Mouse (Mus musculus) erythroid progenitor cell, adult 5-6 weeks (primary cell): ENCODE measurements at regions not wholly inside any gene's neighbourhood (a gene's known extent, or its start where the extent isn't known, plus 50 kb on each side); places are given as distances from the start of the nearest gene placed in this dataset.

Experiments
- ATAC-seq: replicated peaks from 2 replicates; pipeline ENCODE4 v1.8.0; 2016; ENCODE audit warnings: moderate number of reproducible peaks, mild to moderate bottlenecking, moderate TSS enrichment, inconsistent platforms; ENCODE audit not compliant: poor library complexity, low FRiP score, severe bottlenecking

DNA sequence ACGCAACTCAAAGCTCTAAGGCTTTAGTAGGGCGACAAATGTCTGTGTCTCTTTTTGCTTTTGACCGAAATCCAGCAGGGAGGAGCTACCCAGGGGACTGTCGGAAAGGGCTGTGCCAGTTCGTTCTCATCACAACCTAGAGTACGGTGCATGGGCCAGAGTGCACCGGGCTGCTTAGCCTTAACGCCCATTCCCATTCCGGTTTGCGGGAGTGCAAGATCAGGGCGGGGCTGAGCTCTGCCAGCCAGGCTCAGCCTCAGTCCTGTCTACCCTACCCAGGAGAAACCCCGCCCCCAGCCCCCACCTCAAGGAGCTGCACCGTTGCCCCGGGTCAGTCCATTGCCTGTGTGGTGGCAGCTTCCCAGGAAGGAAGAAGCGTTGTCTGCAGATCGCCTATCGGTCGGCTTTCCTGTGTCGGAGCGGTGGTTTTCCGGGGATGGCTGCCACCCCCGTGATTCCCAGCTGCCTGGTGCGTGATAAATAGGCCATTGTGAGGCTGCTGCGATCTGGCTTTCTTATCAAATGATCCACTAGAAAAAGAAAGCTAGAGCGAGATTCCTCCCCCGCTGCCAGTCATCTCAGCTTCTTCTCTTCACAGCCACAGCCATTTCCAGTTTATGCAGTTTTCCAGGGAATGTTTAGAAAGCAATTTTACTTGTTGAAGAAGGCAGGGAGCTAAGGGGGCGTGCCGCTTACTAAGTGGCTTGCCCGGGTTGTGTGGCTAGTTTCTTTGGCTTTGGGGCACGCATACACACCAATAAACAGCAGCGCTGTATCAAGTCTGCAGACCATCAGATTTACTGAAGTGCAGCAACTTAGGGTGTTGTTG, 187.4 kb upstream of the Ankrd55 start:
- peak; percentile 60 for ATAC-seq

DNA sequence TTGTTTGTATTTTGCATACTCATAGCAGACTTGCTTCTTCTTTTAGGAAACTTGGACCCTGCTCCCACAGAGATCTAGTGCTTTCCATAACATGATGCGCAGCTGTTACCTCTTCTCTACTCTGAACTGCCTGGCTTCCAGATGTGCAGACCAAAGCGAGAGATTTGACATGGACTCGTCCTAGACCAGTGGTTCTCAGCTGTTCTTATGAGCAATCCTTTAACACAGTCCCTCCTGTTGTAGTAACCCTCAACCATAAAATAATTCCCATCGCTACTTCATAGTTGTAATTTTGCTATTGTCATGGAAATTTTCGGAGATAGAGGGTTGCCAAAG, 186.9 kb upstream of the Ankrd55 start:
- ATAC-seq, result no peak

DNA sequence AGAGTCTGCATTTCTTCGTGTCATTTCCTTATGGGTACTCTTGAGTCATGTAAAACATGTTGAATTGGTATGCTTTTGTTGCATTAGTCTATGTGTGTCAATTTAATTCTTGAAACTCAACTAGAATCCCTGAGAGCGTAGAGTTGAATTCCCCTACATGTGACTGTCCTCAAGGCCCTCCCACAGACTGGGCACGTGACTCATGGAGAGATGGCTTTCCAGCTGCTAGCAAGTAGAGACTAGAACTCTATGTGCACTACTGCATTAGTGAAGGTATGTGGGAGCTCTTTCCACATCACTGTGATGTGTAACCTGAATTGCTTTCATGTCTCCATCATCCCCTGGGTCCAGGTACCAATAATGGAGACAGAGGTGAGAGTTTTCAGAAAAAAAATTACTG, 182.3 kb upstream of the Ankrd55 start:
- no peak for ATAC-seq

DNA sequence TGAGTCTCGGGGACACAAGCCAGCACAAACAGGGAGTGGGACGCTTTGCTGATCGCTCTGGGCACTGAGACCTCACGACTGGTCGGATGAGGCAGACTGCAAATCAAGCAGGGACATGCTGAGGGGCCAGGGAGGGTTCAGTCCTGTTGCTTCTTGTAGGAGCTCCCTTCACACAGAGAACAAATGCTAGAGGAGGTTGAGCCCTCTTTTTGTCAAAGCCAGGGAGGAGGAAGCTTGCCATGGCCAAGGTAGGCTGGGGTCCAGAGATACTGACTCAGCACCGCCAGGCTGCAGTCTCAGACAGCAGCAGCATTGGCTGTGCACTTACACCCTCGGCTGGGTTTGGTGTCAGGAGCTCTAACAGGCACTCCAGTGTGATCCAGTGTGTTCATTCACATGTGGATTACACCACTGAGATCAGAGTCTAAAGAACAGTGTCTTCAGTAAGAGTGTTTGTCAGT, 173.5 kb upstream of the Ankrd55 start:
- ATAC-seq, result peak; percentile 49; the same call in 1 of the 2 replicates

- ATAC-seq, result no peak
Observed at GRCm38 (mm10) chr13:112116101-112116726, 172.0 kb upstream of the Ankrd55 start.

GRCm38 (mm10) chr13:112118564-112118963, 169.7 kb upstream of the Ankrd55 start:
- ATAC-seq, result no peak

DNA sequence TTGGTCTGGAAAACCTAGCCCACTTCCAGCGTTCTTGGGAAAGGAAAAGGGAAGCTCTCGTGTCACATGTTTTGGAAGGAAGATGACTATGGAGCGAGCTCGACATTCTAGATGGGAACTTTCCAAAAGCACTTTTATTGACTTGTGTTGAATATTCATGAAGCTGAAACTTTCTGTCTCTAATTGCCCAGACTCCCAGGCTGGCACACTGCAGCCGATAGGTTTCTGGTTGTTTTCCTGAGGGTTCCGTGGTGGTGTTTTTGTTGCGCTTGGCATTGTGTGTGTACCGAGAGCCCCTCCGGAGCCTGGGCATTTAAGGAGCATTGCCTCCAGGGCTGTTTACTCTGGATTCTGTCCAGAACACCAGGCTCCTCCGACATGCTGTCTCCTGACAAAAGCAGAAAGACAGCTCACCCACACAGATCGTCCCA, 168.6 kb upstream of the Ankrd55 start:
- ATAC-seq, result no peak

DNA sequence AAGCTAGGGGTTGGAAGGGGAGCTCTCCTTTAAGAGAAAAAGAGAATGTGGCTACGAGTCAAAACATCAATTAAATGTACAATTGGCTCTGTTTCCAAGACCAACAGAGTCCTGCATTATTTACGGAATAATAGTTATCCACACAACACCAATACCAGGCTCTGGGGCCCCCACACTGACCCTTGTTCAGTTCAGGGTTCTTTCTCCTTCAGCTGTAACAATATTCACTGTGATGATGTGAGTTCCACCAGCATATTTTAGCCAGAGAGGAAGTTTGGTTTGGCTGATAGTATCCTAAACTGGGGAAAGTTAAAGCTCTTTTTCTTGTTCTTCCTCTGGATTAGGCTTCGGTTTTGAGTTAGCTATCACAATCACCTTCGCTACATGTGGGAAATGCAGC, 167.9 kb upstream of the Ankrd55 start:
- no peak for ATAC-seq

DNA sequence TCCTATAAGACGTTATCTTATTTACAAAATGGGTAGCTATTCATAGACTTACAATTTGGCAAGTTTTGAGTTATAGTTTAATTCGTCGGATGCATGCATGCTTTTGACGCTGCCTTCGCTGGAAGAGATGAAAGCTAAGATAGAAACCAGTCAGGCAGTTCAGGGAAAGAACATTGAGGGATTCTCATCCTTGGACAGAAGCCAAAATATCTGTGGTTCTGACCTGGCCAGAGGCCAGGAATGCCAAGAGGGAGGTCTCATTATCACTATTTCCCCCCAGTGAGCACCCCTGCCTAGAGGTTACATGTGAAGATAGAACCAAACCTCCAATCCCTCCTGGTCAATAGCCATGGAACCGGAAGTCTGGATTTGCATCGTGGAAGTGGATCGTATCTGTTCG, 167.1 kb upstream of the Ankrd55 start:
- ATAC-seq, result no peak

DNA sequence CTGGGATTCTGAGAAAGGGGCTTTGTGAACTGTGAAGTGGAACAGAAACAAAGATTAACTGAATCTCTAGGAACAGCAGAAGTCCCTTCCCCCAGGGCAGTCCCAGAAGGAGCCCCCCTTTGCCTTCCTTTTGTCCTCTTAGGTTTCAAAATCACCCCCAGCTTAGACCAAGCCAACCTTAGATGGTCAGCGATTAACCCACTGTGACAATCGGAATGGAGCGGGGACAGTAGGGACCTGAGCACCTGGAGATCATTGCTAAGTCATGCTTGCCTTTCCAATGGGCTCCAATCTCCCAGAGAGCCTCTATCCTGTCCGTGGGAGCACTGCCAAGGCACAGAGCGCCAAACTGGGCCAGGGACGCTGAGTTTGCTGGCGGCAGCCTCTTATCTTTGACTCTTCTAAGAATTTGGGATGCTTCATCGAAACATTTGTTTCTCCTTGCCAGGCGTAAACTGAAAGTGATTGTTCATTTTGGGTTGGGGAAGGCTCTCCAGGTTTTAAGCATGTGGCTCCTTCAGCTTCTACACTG, 165.3 kb upstream of the Ankrd55 start:
- no peak for ATAC-seq

DNA sequence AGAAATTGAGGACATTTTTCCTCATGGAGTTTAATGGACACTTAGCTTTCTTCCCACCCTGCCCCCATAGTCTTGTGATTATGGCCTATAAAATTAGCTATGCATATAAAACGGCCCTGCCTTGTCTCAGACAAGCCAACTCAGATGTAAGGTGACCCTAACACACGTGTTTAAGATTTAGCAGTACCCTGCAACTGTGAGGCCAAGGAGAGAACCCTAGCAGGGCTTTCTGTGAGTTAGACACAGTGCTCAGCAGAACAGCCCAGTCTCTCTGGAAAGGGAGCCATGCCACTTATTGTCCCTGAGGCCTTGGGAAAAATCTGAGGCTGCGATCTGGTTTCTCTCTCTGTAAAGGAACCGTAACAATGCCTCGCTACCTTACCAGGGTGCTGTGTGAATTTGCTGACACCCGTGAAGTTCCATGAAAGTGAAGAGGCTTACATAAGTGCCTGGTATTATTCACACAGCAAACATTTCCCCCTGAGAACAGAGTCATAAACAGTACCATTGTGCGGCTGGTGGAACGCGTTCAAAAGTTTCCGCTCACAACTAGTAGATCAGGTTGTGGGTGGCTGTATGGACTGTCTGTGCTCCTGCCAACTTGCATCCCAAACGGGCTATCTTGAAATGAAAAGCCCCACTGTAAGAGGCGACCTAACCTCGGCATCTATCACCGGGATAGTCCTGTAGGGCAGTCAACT, 162.3 kb upstream of the Ankrd55 start:
- ATAC-seq, result no peak

GRCm38 (mm10) chr13:112130220-112130619, 158.0 kb upstream of the Ankrd55 start:
- ATAC-seq, result no peak

GRCm38 (mm10) chr13:112130774-112131173, 157.5 kb upstream of the Ankrd55 start:
- no peak for ATAC-seq

GRCm38 (mm10) chr13:112131191-112131590, 157.1 kb upstream of the Ankrd55 start:
- no peak for ATAC-seq

GRCm38 (mm10) chr13:112133736-112134135, 154.5 kb upstream of the Ankrd55 start:
- ATAC-seq, result no peak

GRCm38 (mm10) chr13:112134701-112135100, 153.6 kb upstream of the Ankrd55 start:
- ATAC-seq, result no peak

- no peak for ATAC-seq
Observed at GRCm38 (mm10) chr13:112135777-112136176, 152.5 kb upstream of the Ankrd55 start.

DNA sequence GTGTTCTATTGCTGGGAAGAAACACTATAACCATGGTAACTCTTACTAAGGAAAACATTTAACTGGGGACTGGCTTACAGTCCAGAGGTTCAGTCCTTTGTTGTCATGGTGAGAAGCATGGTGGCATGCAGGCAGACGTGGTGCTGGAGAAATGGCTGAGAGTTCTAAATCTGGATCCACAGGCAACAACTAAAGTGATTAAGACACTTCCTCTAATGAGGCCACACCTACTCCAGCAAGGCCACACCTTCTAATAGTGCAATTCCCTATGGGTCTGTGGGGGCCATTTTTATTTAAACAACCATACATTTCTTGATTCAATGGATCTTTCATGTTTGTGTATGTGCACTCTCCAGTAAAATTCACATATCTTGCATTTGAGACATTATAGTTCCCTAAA, 151.4 kb upstream of the Ankrd55 start:
- ATAC-seq, result no peak

DNA sequence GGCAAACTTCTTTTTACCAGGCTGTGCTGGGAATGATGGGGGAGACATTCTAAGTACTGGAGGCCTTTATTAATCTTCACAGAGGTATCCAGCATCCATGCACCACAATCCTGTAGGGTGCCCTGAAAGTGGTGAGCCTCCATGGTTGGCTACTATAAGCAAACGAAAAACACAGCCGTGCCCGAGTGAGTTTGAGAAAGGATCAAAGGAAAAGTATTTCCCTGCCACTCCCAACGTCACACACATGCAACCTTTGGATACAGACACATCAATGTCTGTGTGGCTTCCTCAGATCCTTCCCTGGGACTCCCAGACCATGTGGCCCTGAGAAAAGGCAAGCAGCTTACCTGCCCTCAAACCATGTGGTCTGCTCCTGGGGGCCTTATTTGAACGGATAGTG, 147.4 kb upstream of the Ankrd55 start:
- no peak for ATAC-seq
